Comparison of ENCODE assay signal across 13 mouse cellular contexts in genomic region chr17:51956275-51956674, GRCm38 (mm10).
"Had no signal": no experiment of that assay in that cellular context is flagged by ENCODE, and none has a peak within 500 bp of the region (broad histone marks: within the 10 kb centered on the region; RNA-seq: fewer than 3 reads in every experiment).

No protein-coding gene starts in this region.

- H3K4me3 ChIP-seq: layer of hippocampus, adult 2 months; limb, embryonic 15.5 days; liver, embryonic 12.5 days; megakaryocyte, embryonic 14.5 days had no signal

- H3K27ac ChIP-seq: layer of hippocampus, adult 2 months; limb, embryonic 15.5 days; liver, embryonic 12.5 days; stomach, postnatal 0 days had no signal

- H3K9me3 ChIP-seq: limb, embryonic 15.5 days; liver, embryonic 12.5 days had no signal

- H3K4me2 ChIP-seq: limb, embryonic 15.5 days; liver, embryonic 12.5 days; lung, embryonic 14.5 days; midbrain, embryonic 11.5 days had no signal

- H3K9ac ChIP-seq: limb, embryonic 15.5 days; liver, embryonic 12.5 days; lung, embryonic 14.5 days had no signal

- DNase-seq: kidney, adult 9 months; kidney, postnatal 10 days; lung, embryonic 14.5 days; lung, postnatal 10 days; lung, postnatal 4 days had no signal

- ATAC-seq: intestine, embryonic 16.5 days; liver, embryonic 12.5 days; midbrain, embryonic 16.5 days had no signal

- H3K36me3 ChIP-seq: limb, embryonic 15.5 days; liver, embryonic 12.5 days had no signal

- H3K27me3 ChIP-seq: limb, embryonic 15.5 days; liver, embryonic 12.5 days; megakaryocyte, embryonic 14.5 days had no signal

- H3K4me1 ChIP-seq: limb, embryonic 15.5 days; liver, embryonic 12.5 days; megakaryocyte, embryonic 14.5 days had no signal
